Mouse (Mus musculus) G1E (cell line): Measurements from ENCODE around the gene Pygl.

ENCODE experiments used
- CTCF ChIP-seq: IDR thresholded peaks from 2 replicates; pipeline ENCODE4 v1.5.1; 2012; ENCODE audit warnings: low read depth, low read length, inconsistent platforms, mixed read lengths
- POLR2AphosphoS5 ChIP-seq: IDR thresholded peaks from 2 replicates; pipeline ENCODE4 v1.6.1; 2012; ENCODE audit warnings: low read depth, low read length, inconsistent platforms; ENCODE audit not compliant: insufficient replicate concordance

DNA sequence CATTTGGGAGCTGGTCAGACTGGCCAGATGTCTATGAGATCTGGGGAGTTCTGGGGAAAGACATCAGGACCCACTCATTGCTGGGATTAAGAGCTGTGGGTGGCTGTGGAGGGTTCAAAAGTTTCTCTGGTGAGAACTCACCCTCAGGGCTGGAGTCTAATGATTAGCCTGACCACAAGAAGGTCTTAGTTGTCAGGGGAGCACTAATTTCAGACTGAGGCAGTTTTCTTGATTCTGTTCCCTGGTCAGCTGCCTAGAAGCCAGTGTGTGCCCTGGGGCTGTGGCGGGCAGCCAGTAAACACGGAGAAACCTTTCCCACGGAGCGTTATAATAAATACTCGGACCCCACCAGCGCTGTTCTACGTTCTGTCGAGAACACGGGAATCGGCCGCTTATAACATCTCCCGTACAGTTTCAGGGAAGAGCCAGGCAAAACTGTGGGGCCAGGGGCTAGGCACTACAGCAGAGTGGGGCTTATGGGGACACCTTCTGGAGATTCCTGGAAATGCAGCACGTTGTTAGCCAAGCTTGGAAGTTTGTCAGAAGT is 3.7 kb upstream of the Pygl start:
- TF ChIP-seq POLR2AphosphoS5 (no peak), CTCF (peak; percentile 30; the same call in 1 of the 2 replicates)
